Mouse (Mus musculus): ENCODE measurements around the gene Slamf8.

The Slamf8 gene

GRCm38 (mm10) chr1:172535116-172535515 is 55.3 kb downstream of the Slamf8 start:
- DNase-seq (ENCODE audit: low read depth in 1 of 2, low spot score in 2 of 2) = no peak

GRCm38 (mm10) chr1:172532551-172532950 is 57.8 kb downstream of the Slamf8 start:
- no peak for DNase-seq (ENCODE audit: low read depth in 1 of 2, low spot score in 2 of 2)
